Mouse (Mus musculus) heart, postnatal 0 days (tissue): ENCODE measurements around the gene Cfap298. TPM values are rescaled to one million over a fixed set of nuclear protein-coding genes. Genes with fewer than 3 reads are reported as not detected.

ENCODE experiments used
- ATAC-seq: fragments of 200-750 bp; cut with Nextera tagmentation; 2 replicates; pipeline ENCODE4 v1.8.0; 2017; ENCODE audit warnings: low read depth, moderate number of reproducible peaks, moderate library complexity; ENCODE audit not compliant: insufficient read depth
- DNase-seq: peaks from one replicate; pipeline ENCODE4 v3.0.0-alpha.2; 2016; ENCODE audit warnings: low spot score
- H3K27ac ChIP-seq: fragments of 300-500 bp; sonication (generic); 2 replicates; pipeline ENCODE4 v1.5.1; 2014; ENCODE audit warnings: low read depth, mild to moderate bottlenecking
- H3K27me3 ChIP-seq: fragments of 300-500 bp; sonication (generic); 2 replicates; pipeline ENCODE4 v1.6.1; 2014; ENCODE audit warnings: low read length, mixed read lengths; ENCODE audit not compliant: control insufficient read depth, insufficient read depth
- H3K36me3 ChIP-seq: fragments of 300-500 bp; sonication (generic); replicated peaks from 2 replicates; pipeline ENCODE4 v1.6.1; 2014; ENCODE audit warnings: low read length, mixed read lengths; ENCODE audit not compliant: control insufficient read depth, insufficient read depth
- H3K4me1 ChIP-seq: fragments of 300-500 bp; sonication (generic); 2 replicates; pipeline ENCODE4 v1.6.1; 2014; ENCODE audit warnings: antibody characterized with exemption; ENCODE audit not compliant: control insufficient read depth, insufficient read depth
- H3K4me2 ChIP-seq: fragments of 300-500 bp; sonication (generic); 2 replicates; pipeline ENCODE4 v1.6.1; 2014; ENCODE audit warnings: low read depth, mild to moderate bottlenecking, low read length, moderate library complexity
- H3K4me3 ChIP-seq: fragments of 300-500 bp; sonication (generic); 2 replicates; pipeline ENCODE4 v1.5.1; 2014; ENCODE audit warnings: low read depth, low read length
- H3K9ac ChIP-seq: fragments of 300-500 bp; sonication (generic); replicated peaks from 2 replicates; pipeline ENCODE4 v1.6.1; 2014; ENCODE audit warnings: low read depth, low read length, mixed read lengths
- H3K9me3 ChIP-seq: fragments of 300-500 bp; sonication (generic); replicated peaks from 2 replicates; pipeline ENCODE4 v1.6.1; 2016; ENCODE audit warnings: low read length; ENCODE audit not compliant: control insufficient read depth
- CTCF ChIP-seq: IDR thresholded peaks from 2 replicates; pipeline ENCODE4 v1.5.1; 2016; ENCODE audit warnings: antibody characterized with exemption, control low read depth, low read depth
- EP300 ChIP-seq: IDR thresholded peaks from 2 replicates; pipeline ENCODE4 v1.6.1; 2016; ENCODE audit warnings: antibody characterized with exemption, low read depth
- WGBS: fragments of 180-500 bp; shearing (Covaris S2); extraction: QIAGEN DNeasy Blood & Tissue Kit; methylation state at CpG from one replicate; pipeline ENCODE4 v1.1.7; 2014; 5-methylcytosine and 5-hydroxymethylcytosine counted together
- polyA plus RNA-seq: library from polyadenylated mRNA; unstranded; fragments of >200 nt; fragmentation: Nextera tagmentation; extraction: Ambion mirVana; gene quantifications from 2 replicates; pipeline ENCODE4 v1.2.1, GENCODE M21; 2015
- total RNA-seq: library from RNA; depleted of rRNA; stranded (reverse); fragments of >200 nt; gene quantifications from 2 replicates; pipeline ENCODE4 v1.2.3, GENCODE M21; 2014; ENCODE audit warnings: low replicate concordance

Cfap298 gene
- total and polyA plus RNA-seq, 2 experiments from 2014 or later = 22.1 to 39.6 TPM

GRCm38 (mm10) chr16:90916040-90916481, 18.9 kb downstream of the Cfap298 start:
- DNase-seq (peak; percentile 81), ATAC-seq (peak; percentile 80)
- TF ChIP-seq EP300 (no peak), CTCF (no peak)
- Histone ChIP-seq H3K9me3 (peaks cover 8% of the 10 kb centered on the region; the same call in 1 of the 2 replicates), H3K4me3 (no peak overlapping the region), H3K36me3 (no peaks in the 10 kb centered on the region), H3K9ac (no peak overlapping the region), H3K27ac (peak overlapping the region; percentile 52), H3K4me1 (no peaks in the 10 kb centered on the region), H3K27me3 (no peaks in the 10 kb centered on the region), H3K4me2 (peak overlapping the region; percentile 39)
- 24% methylated on average over 12 of the region's 12 CpGs for WGBS

GRCm38 (mm10) chr16:90911766-90912165, 23.1 kb downstream of the Cfap298 start:
- DNase-seq (no peak), ATAC-seq (0 out of 2 replicates have a peak, but pooled peaks have one; percentile 22)
- Histone ChIP-seq H3K9me3 (no peaks in the 10 kb centered on the region), H3K9ac (no peak overlapping the region), H3K4me2 (no peak overlapping the region), H3K4me1 (no peaks in the 10 kb centered on the region), H3K27me3 (peaks cover 5% of the 10 kb centered on the region; the same call in 1 of the 2 replicates), H3K36me3 (no peaks in the 10 kb centered on the region), H3K27ac (no peak overlapping the region), H3K4me3 (no peak overlapping the region)
- WGBS = 81% methylated on average over 13 of the region's 13 CpGs
- TF ChIP-seq EP300 = no peak
- no peak for TF ChIP-seq CTCF

- Histone ChIP-seq H3K27ac (no peak overlapping the region), H3K27me3 (peaks cover 5% of the 10 kb centered on the region; the same call in 1 of the 2 replicates), H3K4me2 (no peak overlapping the region), H3K4me3 (no peak overlapping the region), H3K36me3 (no peaks in the 10 kb centered on the region), H3K4me1 (no peaks in the 10 kb centered on the region), H3K9me3 (no peaks in the 10 kb centered on the region), H3K9ac (no peak overlapping the region)
- no peak for TF ChIP-seq CTCF
- TF ChIP-seq EP300 = no peak
- peak; percentile 16; the same call in 1 of the 2 replicates for ATAC-seq
- 68% methylated on average over 17 of the region's 17 CpGs for WGBS
- DNase-seq = no peak
Measured at GRCm38 (mm10) chr16:90910855-90911533, 23.9 kb downstream of the Cfap298 start.

- H3K9me3 ChIP-seq = no peaks in the 10 kb centered on the region
- no peak for ATAC-seq
Measured at GRCm38 (mm10) chr16:90907250-90907649, 27.7 kb downstream of the Cfap298 start.

GRCm38 (mm10) chr16:90903300-90903699, 31.6 kb downstream of the Cfap298 start:
- peak overlapping the region; percentile 6; the same call in 1 of the 2 replicates for H3K27ac ChIP-seq
- 57% methylated on average over 5 of the region's 5 CpGs for WGBS
- no peak for ATAC-seq

More at GRCm38 (mm10) chr16:90907250-90907649, 27.7 kb downstream of the Cfap298 start:
- H3K4me2 ChIP-seq = no peak overlapping the region
- 66% methylated on average over 7 of the region's 7 CpGs for WGBS
- H3K4me1 ChIP-seq = no peaks in the 10 kb centered on the region
- H3K36me3 ChIP-seq = no peaks in the 10 kb centered on the region
- H3K27me3 ChIP-seq = peaks cover 5% of the 10 kb centered on the region; the same call in 1 of the 2 replicates
- no peak for DNase-seq
- TF ChIP-seq CTCF (no peak), EP300 (no peak)
- H3K4me3 ChIP-seq = no peak overlapping the region
- H3K27ac ChIP-seq = no peak overlapping the region
- H3K9ac ChIP-seq = no peak overlapping the region

More at GRCm38 (mm10) chr16:90903300-90903699, 31.6 kb downstream of the Cfap298 start:
- no peaks in the 10 kb centered on the region for H3K9me3 ChIP-seq
- peaks cover 5% of the 10 kb centered on the region; the same call in 1 of the 2 replicates for H3K27me3 ChIP-seq
- no peak for TF ChIP-seq EP300
- no peak for TF ChIP-seq CTCF
- H3K9ac ChIP-seq = no peak overlapping the region
- H3K4me2 ChIP-seq = no peak overlapping the region
- peaks cover 14% of the 10 kb centered on the region for H3K4me1 ChIP-seq
- DNase-seq = peak; percentile 36
- H3K36me3 ChIP-seq = no peaks in the 10 kb centered on the region
- H3K4me3 ChIP-seq = no peak overlapping the region
